Mouse (Mus musculus) adrenal gland, adult 8-10 months (tissue): Measurements from ENCODE around the gene Tacc2. TPM values are rescaled to one million over a fixed set of nuclear protein-coding genes. Genes with fewer than 3 reads are reported as not detected.

ENCODE experiments used
- DNase-seq: peaks from one replicate; pipeline ENCODE4 v3.0.0; 2022
- total RNA-seq, 4 experiments: library from RNA; stranded (reverse); gene quantifications; 2 replicates each; pipeline ENCODE4 v1.2.4; 2022

Tacc2 gene
- total RNA-seq, 4 experiments from 2014 or later: 38.1 to 63.0 (median 49.3) TPM

DNA sequence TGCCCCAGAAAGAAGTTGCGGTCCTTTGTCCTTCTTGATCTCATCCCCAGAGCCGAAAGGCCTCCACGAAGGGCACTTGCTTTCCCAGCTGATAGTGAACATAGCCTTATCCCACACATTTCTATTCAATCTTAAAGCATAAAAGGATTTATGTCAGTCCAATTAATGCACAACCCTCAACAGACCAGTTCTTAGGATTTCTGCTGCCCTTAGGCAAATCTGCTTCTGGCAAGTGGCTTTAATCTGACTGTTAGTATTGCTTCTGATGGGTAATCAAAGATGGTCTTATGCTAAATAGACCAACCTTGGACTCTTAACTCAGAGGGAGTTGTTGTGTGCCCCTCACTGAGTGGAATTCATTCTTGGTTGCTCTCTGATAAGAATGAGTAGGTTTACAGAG, 40.4 kb downstream of the Tacc2 start:
- no peak for DNase-seq

DNA sequence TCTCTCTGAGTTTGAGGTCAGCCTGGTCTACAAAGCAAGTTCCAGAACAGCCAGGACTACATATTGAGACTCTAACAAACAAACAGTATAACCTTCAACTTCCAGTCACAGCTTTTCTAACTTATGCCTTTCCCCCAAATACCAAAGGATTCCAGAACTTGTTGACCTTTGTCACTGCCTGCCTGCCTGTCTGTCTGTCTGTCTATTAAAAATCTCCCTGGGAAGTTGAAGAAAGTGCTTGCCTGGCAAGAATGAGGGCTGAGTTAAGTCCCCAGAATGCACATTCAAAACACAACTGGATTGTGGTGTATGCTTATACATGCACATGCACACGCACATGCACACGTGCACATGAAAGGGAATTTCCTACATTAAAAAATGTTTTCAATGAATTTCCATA, 43.8 kb downstream of the Tacc2 start:
- no peak for DNase-seq

DNA sequence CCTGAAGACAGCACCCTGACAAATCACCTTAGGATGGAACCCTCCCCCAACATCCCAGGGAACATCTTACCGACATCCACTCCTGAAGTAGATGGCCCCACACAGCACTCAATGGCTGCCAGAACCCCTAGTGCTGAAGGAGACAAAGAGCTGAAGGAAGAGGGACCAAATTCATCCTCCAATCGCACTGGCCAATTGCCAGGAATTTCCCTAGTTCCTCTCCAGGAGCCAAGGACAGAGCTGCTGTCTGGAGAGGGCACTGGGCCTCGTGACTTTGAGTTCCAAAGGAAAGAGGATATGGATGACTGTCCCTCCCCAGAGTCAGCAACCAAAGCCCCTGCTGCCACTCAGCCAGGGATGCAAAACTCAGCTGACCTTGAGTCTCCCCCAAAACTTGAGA, 44.7 kb downstream of the Tacc2 start:
- no peak for DNase-seq

DNA sequence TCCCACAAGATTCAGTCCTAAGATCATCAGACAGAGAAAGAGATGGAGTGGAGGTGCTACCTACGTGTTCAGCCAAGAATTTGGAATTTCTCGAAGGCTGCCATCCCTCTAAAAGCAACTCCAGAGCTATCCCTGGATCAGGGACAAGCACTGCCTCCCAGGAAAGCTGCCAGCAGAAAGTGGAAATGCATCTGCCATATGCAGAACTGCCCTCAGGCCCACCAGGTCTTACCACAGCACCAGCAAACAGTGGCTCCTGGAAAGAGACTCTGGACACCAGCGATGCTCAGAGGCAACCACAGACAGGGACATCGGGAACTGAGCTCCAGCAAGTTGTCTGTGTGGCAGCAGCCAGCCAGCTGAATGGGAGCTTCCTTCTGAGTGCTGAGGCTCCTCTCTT, 45.1 kb downstream of the Tacc2 start:
- DNase-seq: no peak

DNA sequence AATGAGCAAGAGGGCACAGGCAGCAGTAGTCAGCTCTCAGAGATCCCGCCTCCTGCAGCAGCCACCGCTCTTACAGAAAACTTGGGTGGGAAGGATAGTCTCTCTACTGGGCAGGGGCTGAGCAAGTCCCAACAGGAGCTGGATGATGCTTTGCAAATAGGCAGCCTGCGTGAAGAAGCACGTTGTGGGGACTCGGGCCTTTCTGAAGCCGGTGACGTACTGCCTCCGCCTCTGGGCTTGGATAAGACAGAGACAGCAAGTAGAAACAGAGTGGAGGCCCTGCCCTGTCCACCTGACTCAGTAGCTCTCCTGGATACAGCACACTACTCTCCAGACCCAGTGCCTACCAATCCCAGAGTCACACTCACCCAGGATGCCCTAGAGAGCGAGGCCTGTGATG, 47.1 kb downstream of the Tacc2 start:
- DNase-seq: no peak

DNA sequence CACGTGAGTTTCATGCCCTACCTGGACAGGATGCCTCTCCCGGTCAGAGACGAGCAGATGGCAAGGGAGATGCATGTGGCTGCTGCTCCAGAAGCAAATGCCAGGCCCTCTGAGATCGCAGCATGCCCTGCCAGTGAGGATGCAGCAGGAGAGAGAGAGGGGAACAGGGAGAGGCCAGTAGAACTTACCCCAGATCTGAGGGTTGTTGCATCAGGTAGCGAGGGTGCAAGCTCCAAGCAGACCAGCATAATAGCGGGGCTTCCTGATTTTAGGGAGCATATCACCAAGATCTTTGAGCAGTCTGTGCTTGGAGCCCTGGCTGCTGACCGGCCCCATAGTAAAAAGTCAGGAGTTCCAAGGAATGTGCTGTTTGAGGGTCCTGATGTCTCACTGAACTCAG, 48.1 kb downstream of the Tacc2 start:
- DNase-seq: no peak

DNA sequence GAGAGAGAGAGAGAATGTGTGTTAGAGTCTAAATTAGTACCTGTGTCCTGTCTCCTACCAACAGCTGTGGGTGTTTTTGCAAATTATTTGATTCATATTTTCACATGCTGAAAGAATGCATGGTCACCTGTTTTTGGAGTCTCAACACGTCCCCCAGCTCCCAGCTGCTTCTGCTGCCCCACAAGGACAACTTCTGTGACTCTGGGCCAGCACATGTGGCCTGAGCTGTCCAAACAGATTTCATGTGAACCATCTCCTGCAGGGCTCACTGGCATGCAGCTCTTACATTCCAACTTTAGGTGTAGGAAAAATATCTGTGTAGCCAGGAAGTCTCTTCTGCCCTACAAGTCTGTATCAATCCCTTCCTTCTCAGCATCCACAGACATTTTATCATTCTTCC, 51.4 kb downstream of the Tacc2 start:
- no peak for DNase-seq

DNA sequence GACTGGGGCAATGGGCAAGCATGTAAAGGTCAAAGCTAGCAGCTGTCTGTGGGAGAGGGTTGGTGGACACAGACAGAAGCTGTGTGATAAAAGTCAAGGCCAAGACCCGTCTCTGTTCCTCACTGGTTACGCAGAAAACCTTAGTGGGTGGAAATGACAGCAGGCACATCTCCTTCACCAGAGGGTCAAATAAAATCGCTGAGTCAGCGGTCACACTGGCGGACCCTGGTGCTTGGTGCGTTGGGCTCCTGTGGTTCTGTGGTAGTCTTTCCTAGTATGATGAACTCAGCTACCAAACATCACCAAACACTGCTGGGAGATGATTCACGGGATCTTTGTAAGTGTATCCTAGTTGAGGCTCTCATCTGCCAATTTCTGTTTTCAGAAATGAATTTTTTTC, 52.8 kb downstream of the Tacc2 start:
- DNase-seq: no peak

DNA sequence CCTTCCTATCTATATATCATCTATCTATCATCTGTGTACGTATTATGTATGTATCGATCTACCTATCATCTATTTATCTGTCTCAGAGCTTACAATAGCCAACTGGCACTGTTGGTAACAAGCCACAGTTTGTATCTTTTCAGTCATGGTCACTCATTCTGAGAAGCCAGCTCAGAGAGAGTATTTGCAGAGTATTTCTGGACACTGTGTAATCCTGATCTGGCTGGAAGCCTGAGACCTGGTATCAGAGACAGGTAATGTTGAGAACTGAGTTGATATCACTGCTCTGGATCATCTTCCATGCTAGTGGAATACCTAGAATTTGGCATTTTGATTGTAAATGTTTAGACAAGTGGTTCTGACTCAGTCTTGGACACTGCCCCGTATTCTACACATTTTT, 53.7 kb downstream of the Tacc2 start:
- DNase-seq: no peak

DNA sequence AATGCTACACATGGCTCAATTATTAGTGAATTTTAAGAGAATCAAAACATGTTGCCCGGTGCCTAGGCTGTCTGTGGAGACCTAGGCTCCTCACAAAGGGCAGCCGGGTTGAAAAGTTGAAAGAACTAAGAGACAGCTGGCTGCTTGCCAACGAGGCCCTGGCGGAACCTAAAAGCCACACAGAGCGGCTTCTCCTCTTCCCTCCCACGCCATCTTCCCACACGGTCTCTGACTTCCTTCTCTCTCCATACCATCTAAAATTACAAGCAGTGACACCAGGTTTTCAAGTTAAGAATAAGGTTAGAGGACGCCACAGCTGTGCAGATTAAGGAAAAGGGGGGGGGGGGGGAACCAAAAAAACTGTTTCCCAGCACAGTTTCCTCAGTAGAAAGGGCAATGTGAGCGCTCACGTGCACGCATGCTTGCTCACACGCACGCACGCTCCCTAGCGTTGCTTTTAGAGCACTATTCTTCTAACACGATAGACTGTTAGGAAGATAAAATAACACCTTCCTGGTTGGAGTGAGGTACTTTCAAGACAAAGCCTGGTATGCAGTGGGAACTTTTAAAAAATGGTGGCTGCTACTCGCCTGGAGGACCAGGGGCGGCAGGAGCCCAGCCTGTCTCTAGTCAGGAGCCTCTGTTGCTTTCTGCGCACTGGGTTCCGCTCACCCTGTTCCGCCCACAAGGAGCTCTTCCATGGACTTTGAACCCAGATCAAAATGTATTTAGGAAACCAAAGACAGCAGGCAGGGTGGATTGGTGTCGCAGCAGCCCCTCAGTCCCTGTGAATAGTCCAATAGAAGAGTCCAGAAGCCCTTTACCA, 54.5 kb downstream of the Tacc2 start:
- no peak for DNase-seq

DNA sequence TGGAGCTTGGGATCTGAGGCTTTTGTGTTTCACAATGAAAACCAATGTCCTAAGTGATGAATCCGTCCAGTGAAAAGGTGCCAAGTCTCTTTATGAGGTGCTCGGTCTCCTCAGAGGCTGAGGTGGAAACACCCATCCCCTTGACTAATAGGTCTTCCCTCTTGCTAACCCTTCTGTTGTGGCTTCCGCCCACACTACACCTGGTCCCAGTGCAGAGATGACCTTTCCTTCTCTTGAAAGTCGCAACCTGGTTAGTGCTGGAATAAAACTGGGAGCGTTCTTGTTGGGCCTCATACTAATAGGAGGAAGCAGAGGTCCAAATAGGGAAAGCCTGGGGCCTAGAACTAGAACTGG, 55.1 kb downstream of the Tacc2 start:
- DNase-seq: no peak

DNA sequence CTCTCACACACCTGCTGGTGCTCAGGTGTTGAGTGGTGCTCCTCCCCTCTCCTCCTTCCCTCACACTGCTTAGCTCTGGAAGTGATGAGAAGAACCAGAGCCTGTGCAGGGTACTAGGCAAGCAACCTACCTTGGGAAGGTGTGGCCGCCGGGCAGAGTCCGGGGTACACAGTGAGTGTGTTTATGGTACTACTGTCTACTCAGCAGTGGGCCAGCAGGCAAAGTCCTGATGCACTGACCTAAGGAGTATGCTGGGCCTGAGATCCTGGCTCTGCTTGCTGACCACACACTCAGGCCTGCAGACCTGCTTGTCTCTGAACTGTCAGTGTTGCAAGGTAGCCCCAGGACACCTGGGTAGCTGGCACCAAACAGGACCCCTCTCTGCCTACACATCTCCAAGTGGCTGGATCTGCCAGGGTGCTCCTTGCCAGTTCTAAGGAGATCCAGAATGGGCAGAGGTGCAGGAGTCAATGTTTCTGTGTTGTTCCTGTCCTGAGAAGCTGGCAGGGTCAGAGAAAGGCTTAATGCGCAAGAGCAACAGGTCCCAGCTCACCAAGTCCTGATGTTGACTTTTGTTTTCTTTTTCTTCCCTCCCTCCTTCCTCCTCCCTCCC, 57.1 kb downstream of the Tacc2 start:
- DNase-seq: no peak

DNA sequence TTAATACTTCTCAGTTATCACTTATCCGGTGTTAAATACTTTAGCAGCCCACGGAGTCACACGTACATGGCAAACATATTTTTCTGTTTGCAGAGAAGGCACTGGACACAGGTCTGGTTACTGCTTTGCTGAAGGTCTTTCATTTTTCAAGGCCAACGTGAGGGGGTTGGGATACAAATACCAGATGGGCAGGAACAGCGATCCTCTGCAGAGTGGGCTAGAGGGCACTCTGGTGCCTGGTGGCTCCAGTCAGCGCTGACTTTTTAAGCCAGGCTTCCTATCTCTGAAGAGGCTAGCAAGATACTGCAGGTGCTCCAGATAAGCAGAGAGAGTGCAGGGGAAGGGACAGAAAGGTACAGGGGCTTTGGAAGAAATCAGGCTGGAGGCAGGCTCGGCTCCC, 58.0 kb downstream of the Tacc2 start:
- DNase-seq: no peak

DNA sequence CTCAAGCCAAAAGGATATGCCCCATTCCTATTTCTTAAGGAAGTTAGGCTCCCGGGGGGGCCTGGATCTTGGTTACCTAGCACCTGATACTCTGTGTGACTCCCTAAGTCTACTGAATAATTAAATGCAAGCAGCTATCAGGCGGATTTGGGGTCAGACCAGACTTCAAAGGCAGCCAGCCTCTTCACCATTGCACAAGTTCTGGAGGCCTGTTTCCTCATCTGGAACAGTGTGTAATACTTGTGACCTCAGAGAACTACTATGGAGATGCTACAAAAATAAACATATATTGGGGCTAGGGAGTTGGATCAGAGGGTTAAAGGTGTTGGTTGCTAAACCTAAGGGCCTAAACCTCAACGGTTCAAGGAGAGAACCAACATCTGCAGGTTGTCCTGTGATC, 59.0 kb downstream of the Tacc2 start:
- no peak for DNase-seq

DNA sequence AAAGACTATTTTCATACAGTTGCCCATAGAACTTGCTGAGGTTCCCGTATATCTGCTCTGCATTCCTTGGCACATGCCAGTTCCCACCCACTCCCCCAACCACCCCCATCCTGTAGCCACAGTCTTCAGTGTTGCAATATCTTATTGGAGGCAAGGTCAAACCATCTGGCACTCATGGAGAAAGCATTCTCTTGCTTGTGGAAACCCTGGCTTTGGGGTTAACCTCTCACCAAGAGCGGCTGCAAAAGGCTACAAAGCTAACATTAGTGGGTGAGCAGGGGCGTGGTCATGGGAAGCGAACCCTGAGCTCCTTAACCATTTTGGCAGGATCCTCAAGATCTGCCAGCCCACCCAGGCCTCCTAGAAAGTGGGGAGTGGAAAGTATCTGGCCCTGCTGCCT, 59.7 kb downstream of the Tacc2 start:
- no peak for DNase-seq

DNA sequence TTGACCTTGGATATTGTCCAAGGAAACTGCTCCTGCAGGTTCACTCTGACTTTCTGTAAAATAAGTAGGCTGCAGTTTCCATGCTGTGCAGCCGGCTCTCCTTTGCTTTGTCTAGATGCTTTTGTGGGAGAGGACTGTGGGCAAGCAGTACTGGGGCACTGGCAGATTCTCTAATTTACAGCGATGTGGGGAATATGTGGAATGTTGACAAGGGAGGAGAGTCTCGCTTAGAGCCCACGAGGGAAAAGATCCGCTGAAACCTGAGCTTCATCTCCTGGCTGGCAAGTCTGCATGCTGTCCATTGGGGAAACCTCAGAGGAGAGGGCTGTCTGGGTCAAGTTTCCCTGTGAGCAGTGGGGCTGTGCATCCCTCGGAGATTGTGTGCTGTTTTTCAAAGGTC, 60.6 kb downstream of the Tacc2 start:
- no peak for DNase-seq

DNA sequence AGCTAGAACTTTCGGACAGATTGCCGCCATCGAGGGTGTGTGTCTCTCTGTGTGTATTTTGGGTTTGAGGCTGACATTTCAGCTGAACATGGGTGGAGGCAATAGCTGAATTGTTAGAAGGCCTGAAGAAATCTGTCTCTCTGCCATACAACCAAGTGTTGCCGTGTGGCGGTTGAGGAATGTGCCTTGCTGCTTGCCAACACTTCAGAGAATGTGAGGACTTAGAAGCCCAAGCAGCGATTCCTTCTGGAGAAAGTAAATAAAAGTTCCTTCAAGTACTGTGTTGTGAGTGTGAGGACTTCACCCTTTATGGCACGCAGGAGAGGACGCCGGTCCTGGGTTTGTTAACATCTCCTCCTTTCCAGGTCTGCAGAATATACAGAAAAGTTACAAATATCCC, 63.4 kb downstream of the Tacc2 start:
- no peak for DNase-seq

DNA sequence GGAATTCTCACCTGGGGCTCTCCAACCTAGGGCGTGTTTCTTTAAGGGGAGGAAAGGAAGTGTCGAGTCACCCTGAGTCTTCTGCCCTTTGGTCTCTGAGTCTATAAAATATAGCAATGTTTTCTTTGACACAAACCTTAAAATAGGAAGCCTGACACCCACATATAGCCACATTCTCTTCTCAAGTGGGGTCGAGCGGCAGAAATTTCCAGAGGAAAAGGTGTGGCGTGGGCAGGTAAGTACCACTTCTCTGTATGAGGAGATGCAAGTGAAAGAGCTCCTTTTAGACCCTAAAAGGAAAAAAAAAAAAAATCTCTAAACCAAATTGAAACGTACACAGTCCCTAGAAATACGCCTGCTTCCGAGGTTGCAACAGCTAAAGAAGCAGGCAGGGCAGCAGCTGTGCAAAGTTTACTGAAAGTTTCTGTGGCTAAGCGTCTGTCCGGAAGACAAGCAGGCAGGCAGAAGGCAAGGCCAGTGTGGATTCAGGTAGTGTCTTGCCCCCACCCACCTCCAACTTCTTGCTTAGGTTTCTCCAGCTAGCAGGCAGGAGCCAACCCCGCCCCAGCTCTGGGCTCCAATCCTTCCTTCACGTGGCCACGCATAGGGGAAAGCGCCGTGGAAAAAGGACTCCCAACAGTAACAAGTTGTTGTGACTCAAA, 68.2 kb downstream of the Tacc2 start:
- DNase-seq: peak; percentile 63

DNA sequence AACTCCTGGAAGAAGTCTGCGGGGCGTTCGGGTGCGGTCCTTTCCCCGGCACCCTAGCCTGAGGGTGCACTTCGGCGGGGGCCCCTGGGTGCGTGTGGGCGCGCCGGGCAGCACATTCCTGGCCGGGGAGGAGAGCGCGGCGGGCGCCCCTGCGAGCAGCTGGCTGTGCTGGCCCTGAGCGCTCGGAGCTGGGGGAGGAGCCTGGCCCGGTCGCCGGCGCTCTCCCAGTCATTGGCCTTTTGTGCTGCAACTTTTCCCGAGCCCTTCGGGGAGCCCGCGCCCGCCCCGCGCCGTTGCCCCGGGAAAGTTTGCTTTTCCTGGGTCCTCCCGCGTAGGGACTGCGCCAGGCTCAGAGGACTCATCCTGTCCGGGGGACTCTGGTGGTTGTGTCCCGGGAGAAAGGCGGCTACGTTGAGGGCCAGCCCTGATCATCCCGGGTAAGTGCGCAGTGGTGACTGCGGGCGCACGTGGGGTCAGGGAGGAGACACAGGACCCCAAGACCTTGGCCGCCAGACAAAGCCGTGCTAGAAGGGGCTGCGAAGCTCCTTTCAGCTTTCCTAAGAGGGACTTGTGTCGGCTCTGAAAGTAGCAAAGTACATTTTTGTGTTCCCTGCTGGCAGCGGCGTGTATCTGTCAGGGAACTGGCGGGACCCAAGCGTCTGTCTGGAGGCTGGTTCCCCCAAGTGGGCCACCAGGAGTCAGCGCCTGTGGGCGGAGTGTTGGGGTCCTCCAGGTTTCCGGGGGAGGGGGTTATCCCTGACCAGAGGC, 68.9 kb downstream of the Tacc2 start:
- DNase-seq: peak; percentile 79

DNA sequence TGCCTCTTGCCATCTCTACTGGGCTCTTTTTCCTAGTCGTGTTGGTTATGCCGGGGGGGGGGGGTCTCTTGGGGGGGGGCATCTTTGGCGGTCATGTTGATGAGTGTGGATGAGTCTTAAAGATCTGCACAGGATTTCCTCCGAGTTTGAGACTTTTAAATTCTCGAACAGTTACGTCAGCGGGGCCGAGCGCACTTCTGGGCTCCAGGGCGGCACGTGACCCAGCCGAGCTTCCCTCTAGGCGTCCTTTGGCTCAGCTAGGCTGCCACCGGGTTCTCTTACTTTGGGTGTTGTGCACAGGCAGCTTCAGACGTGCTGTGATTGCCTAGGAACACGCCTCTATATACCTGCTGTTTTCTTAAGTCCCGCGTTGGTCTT, 69.5 kb downstream of the Tacc2 start:
- peak; percentile 80 for DNase-seq

DNA sequence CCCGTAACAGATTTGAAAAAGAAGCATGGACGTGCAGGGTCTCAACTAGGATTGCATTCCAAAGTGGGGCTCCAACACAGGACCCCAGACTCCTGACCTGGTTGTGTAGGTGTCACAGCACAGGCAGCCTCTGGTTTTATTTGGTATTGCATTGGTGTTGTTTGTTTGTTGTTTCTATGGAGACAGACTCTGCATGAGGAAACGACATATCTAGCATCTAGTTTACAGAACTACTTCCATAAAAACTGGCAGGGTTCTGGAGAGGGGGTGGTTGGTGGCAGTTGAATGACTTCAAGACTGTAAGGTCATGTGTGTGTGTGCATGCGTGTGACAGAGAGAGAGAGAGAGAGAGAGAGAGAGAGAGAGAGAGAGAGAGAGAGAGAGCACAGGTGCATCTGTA, 70.8 kb downstream of the Tacc2 start:
- no peak for DNase-seq

DNA sequence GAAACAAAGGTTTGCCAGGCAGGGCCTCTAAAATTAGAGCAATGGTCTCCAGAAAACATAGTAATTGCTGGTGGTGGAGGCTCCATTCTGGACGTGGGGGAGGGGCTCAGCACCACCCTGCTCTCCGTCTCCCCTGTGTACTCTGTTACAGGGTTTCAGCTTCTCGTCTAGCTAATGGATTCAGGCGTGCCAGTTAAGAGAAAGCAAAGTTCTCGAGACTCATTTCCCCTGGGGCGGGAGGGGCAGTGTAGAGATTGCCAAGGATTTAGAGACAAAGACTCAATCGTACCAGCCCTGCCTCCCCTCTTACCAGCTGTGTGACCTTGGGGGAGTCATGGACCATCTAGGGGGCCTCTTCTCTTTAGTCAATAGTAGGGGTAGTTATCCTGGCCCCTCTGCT, 72.0 kb downstream of the Tacc2 start:
- DNase-seq: no peak

DNA sequence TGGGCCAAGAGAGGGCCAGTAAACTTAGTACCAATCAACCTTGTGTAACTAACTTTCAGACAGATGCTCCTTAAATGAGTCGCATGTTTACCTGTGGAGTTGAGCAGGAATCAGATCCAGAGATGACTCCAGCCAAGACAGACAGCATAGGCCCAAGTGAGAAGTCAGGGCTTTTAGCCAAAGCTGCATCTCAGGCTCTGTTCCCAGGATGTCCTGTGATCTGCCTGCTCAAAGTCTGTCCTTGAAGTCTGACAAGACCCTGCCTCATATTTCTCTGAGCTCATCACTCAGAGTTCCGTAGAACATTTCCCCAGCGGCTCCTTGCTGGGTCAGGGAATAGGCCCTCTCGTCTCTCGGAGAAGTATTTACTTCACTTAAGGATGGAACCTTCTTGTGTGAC, 73.4 kb downstream of the Tacc2 start:
- DNase-seq: no peak
